Mouse (Mus musculus): ENCODE measurements around the gene Bcor. TPM values are rescaled to one million over a fixed set of nuclear protein-coding genes. Genes with fewer than 3 reads are reported as not detected.
A peak's percentile ranks its signal among the peaks of the same experiment; 100 is the strongest.

Bcor gene
- polyA plus RNA-seq, 1 experiment from 2014 or later: 20.6 TPM

GRCm38 (mm10) chrX:12078195-12079058, 81.7 kb downstream of the Bcor start:
- peak overlapping the region; percentile 65 for H3K9ac ChIP-seq (replicated peaks; ENCODE audit: low read depth, low read length)
- peaks cover 1% of the 10 kb centered on the region for H3K4me1 ChIP-seq (ENCODE audit: control insufficient read depth, insufficient read depth, low read length)
- H3K9me3 ChIP-seq (ENCODE audit: control insufficient read depth, low read depth, low read length): no peaks in the 10 kb centered on the region
- no peak for ATAC-seq (ENCODE audit: insufficient number of reproducible peaks, insufficient read depth, low FRiP score, low read depth)
- peak overlapping the region; percentile 58; the same call in 1 of the 2 replicates for H3K27ac ChIP-seq (ENCODE audit: low read length)
- peak overlapping the region; percentile 80 for H3K4me2 ChIP-seq (replicated peaks; ENCODE audit: low read depth, low read length)
- H3K27me3 ChIP-seq (ENCODE audit: control insufficient read depth, insufficient read depth, low read length): 0 out of 2 replicates have a peak, but pooled peaks cover 9% of the 10 kb centered on the region
- 4% methylated on average over 72 of the region's 73 CpGs for WGBS
- peak overlapping the region; percentile 57 for H3K4me3 ChIP-seq (ENCODE audit: low read depth, low read length)
- no peaks in the 10 kb centered on the region for H3K36me3 ChIP-seq (ENCODE audit: control insufficient read depth, insufficient read depth, low read length)

- WGBS: 4% methylated on average over 22 of the region's 22 CpGs
These were observed 82.6 kb downstream of the Bcor start for GRCm38 (mm10) chrX:12077601-12077980.

GRCm38 (mm10) chrX:12076763-12077600, 83.2 kb downstream of the Bcor start:
- H3K4me3 ChIP-seq (ENCODE audit: low read depth, low read length): peak overlapping the region; percentile 57
- H3K9me3 ChIP-seq (ENCODE audit: control insufficient read depth, low read depth, low read length): no peaks in the 10 kb centered on the region
- peak overlapping the region; percentile 55; the same call in 1 of the 2 replicates for H3K27ac ChIP-seq (ENCODE audit: low read length)
- peak overlapping the region; percentile 43; the same call in 1 of the 2 replicates for H3K9ac ChIP-seq (replicated peaks; ENCODE audit: low read depth, low read length)
- ATAC-seq (ENCODE audit: insufficient number of reproducible peaks, insufficient read depth, low FRiP score, low read depth): 0 out of 2 replicates have a peak, but pooled peaks have one; percentile 9
- 0 out of 2 replicates have a peak, but pooled peaks cover 9% of the 10 kb centered on the region for H3K27me3 ChIP-seq (ENCODE audit: control insufficient read depth, insufficient read depth, low read length)
- H3K4me2 ChIP-seq (replicated peaks; ENCODE audit: low read depth, low read length): peak overlapping the region; percentile 80
- WGBS: 5% methylated on average over 57 of the region's 58 CpGs
- peaks cover 11% of the 10 kb centered on the region for H3K4me1 ChIP-seq (ENCODE audit: control insufficient read depth, insufficient read depth, low read length)
- no peaks in the 10 kb centered on the region for H3K36me3 ChIP-seq (ENCODE audit: control insufficient read depth, insufficient read depth, low read length)

More at GRCm38 (mm10) chrX:12077601-12077980, 82.6 kb downstream of the Bcor start:
- H3K4me2 ChIP-seq (replicated peaks; ENCODE audit: low read depth, low read length): peak overlapping the region; percentile 80
- no peaks in the 10 kb centered on the region for H3K36me3 ChIP-seq (ENCODE audit: control insufficient read depth, insufficient read depth, low read length)
- H3K9ac ChIP-seq (replicated peaks; ENCODE audit: low read depth, low read length): peak overlapping the region; percentile 43; the same call in 1 of the 2 replicates
- ATAC-seq (ENCODE audit: insufficient number of reproducible peaks, insufficient read depth, low FRiP score, low read depth): no peak
- peaks cover 10% of the 10 kb centered on the region for H3K4me1 ChIP-seq (ENCODE audit: control insufficient read depth, insufficient read depth, low read length)
- peak overlapping the region; percentile 57 for H3K4me3 ChIP-seq (ENCODE audit: low read depth, low read length)
- 0 out of 2 replicates have a peak, but pooled peaks cover 9% of the 10 kb centered on the region for H3K27me3 ChIP-seq (ENCODE audit: control insufficient read depth, insufficient read depth, low read length)
- peak overlapping the region; percentile 55; the same call in 1 of the 2 replicates for H3K27ac ChIP-seq (ENCODE audit: low read length)
- no peaks in the 10 kb centered on the region for H3K9me3 ChIP-seq (ENCODE audit: control insufficient read depth, low read depth, low read length)

- H3K9ac ChIP-seq (replicated peaks; ENCODE audit: low read depth, low read length): no peak overlapping the region
- H3K9me3 ChIP-seq (ENCODE audit: control insufficient read depth, low read depth, low read length): no peaks in the 10 kb centered on the region
- no peak overlapping the region for H3K4me2 ChIP-seq (replicated peaks; ENCODE audit: low read depth, low read length)
- H3K4me1 ChIP-seq (ENCODE audit: control insufficient read depth, insufficient read depth, low read length): peaks cover 39% of the 10 kb centered on the region
- 23% methylated on average over 6 of the region's 6 CpGs for WGBS
- no peak overlapping the region for H3K27ac ChIP-seq (ENCODE audit: low read length)
- no peak for ATAC-seq (ENCODE audit: insufficient number of reproducible peaks, insufficient read depth, low FRiP score, low read depth)
- H3K36me3 ChIP-seq (ENCODE audit: control insufficient read depth, insufficient read depth, low read length): no peaks in the 10 kb centered on the region
- 0 out of 2 replicates have a peak, but pooled peaks cover 7% of the 10 kb centered on the region for H3K27me3 ChIP-seq (ENCODE audit: control insufficient read depth, insufficient read depth, low read length)
- no peak overlapping the region for H3K4me3 ChIP-seq (ENCODE audit: low read depth, low read length)
These were observed 87.4 kb downstream of the Bcor start for GRCm38 (mm10) chrX:12072721-12073120.

GRCm38 (mm10) chrX:12068978-12069724, 91.0 kb downstream of the Bcor start:
- ATAC-seq (ENCODE audit: insufficient number of reproducible peaks, insufficient read depth, low FRiP score, low read depth): peak; percentile 63; the same call in 1 of the 2 replicates
- WGBS: 8% methylated on average over 26 of the region's 26 CpGs
- peaks cover 8% of the 10 kb centered on the region; the same call in 1 of the 2 replicates for H3K27me3 ChIP-seq (ENCODE audit: control insufficient read depth, insufficient read depth, low read length)
- H3K4me3 ChIP-seq (ENCODE audit: low read depth, low read length): no peak overlapping the region
- H3K27ac ChIP-seq (ENCODE audit: low read length): peak overlapping the region; percentile 55; the same call in 1 of the 2 replicates
- H3K4me2 ChIP-seq (replicated peaks; ENCODE audit: low read depth, low read length): peak overlapping the region; percentile 12; the same call in 1 of the 2 replicates
- H3K9ac ChIP-seq (replicated peaks; ENCODE audit: low read depth, low read length): no peak overlapping the region
- H3K36me3 ChIP-seq (ENCODE audit: control insufficient read depth, insufficient read depth, low read length): no peaks in the 10 kb centered on the region
- H3K9me3 ChIP-seq (ENCODE audit: control insufficient read depth, low read depth, low read length): no peaks in the 10 kb centered on the region
- H3K4me1 ChIP-seq (ENCODE audit: control insufficient read depth, insufficient read depth, low read length): peaks cover 51% of the 10 kb centered on the region

- H3K27ac ChIP-seq (ENCODE audit: low read length): no peak overlapping the region
- peaks cover 46% of the 10 kb centered on the region for H3K4me1 ChIP-seq (ENCODE audit: control insufficient read depth, insufficient read depth, low read length)
- no peak for ATAC-seq (ENCODE audit: insufficient number of reproducible peaks, insufficient read depth, low FRiP score, low read depth)
- 21% methylated on average over 18 of the region's 18 CpGs for WGBS
- H3K4me2 ChIP-seq (replicated peaks; ENCODE audit: low read depth, low read length): no peak overlapping the region
- peaks cover 8% of the 10 kb centered on the region; the same call in 1 of the 2 replicates for H3K27me3 ChIP-seq (ENCODE audit: control insufficient read depth, insufficient read depth, low read length)
- H3K9me3 ChIP-seq (ENCODE audit: control insufficient read depth, low read depth, low read length): no peaks in the 10 kb centered on the region
- H3K4me3 ChIP-seq (ENCODE audit: low read depth, low read length): no peak overlapping the region
- no peak overlapping the region for H3K9ac ChIP-seq (replicated peaks; ENCODE audit: low read depth, low read length)
- no peaks in the 10 kb centered on the region for H3K36me3 ChIP-seq (ENCODE audit: control insufficient read depth, insufficient read depth, low read length)
These were observed 92.2 kb downstream of the Bcor start for GRCm38 (mm10) chrX:12067851-12068510.

GRCm38 (mm10) chrX:12067031-12067430, 93.1 kb downstream of the Bcor start:
- no peak for ATAC-seq (ENCODE audit: insufficient number of reproducible peaks, insufficient read depth, low FRiP score, low read depth)
- Histone ChIP-seq H3K4me1 (ENCODE audit: control insufficient read depth, insufficient read depth, low read length) (peaks cover 46% of the 10 kb centered on the region; the same call in 1 of the 2 replicates), H3K9me3 (ENCODE audit: control insufficient read depth, low read depth, low read length) (no peaks in the 10 kb centered on the region), H3K4me3 (ENCODE audit: low read depth, low read length) (no peak overlapping the region), H3K9ac (replicated peaks; ENCODE audit: low read depth, low read length) (no peak overlapping the region), H3K27ac (ENCODE audit: low read length) (no peak overlapping the region), H3K27me3 (ENCODE audit: control insufficient read depth, insufficient read depth, low read length) (peaks cover 8% of the 10 kb centered on the region; the same call in 1 of the 2 replicates), H3K36me3 (ENCODE audit: control insufficient read depth, insufficient read depth, low read length) (no peaks in the 10 kb centered on the region), H3K4me2 (replicated peaks; ENCODE audit: low read depth, low read length) (no peak overlapping the region)
- WGBS: 18% methylated on average over 6 of the region's 6 CpGs
